Mouse (Mus musculus) kidney, postnatal 36 days (tissue): ENCODE data around the gene Erich4.
A peak's percentile ranks its signal among the peaks of the same experiment; 100 is the strongest.

Experiments used
- DNase-seq, 2 experiments: peaks; one replicate each; pipeline ENCODE4 v3.0.0; 2021 to 2022; ENCODE audit warnings: mixed read lengths in 2 of 2

Gene Erich4

GRCm38 (mm10) chr7:25615706-25616011 lies at the start of gene Erich4:
TSS of gene Erich4 (minus strand) at chr7:25615892.
- DNase-seq, result peak; percentile 89 to 94

- DNase-seq, result peak; percentile 99 to 100
These were observed 43.2 kb upstream of the Erich4 start, which contains the start of the genes Bckdha and Exosc5 for GRCm38 (mm10) chr7:25658657-25659472. TSS of gene Bckdha (minus strand) at chr7:25658981. TSS of gene Exosc5 (plus strand) at chr7:25659164.

- peak in 1 of 2 experiments; percentile 52 for DNase-seq
These were observed 42.1 kb upstream of the Erich4 start for GRCm38 (mm10) chr7:25657785-25658184.

GRCm38 (mm10) chr7:25655601-25656428 lies 40.1 kb upstream of the Erich4 start:
- DNase-seq, result peak; percentile 82 to 83

- DNase-seq, result no peak
These were observed 36.6 kb upstream of the Erich4 start for GRCm38 (mm10) chr7:25652244-25652759.

- no peak for DNase-seq
These were observed 35.6 kb upstream of the Erich4 start for GRCm38 (mm10) chr7:25651281-25651680.

GRCm38 (mm10) chr7:25649839-25650238 lies 34.1 kb upstream of the Erich4 start:
- no peak for DNase-seq

- no peak for DNase-seq
These were observed 32.0 kb upstream of the Erich4 start for GRCm38 (mm10) chr7:25647574-25648123.

GRCm38 (mm10) chr7:25645074-25645473 lies 29.4 kb upstream of the Erich4 start:
- peak; percentile 37 to 42 for DNase-seq

- DNase-seq, result no peak
These were observed 28.9 kb upstream of the Erich4 start for GRCm38 (mm10) chr7:25644631-25645030.

- DNase-seq, result no peak
These were observed 28.4 kb upstream of the Erich4 start for GRCm38 (mm10) chr7:25644136-25644535.

GRCm38 (mm10) chr7:25639754-25640153 lies 24.1 kb upstream of the Erich4 start:
- no peak for DNase-seq

GRCm38 (mm10) chr7:25637099-25637498 lies 21.4 kb upstream of the Erich4 start:
- no peak for DNase-seq

- DNase-seq, result no peak
These were observed 20.7 kb upstream of the Erich4 start for GRCm38 (mm10) chr7:25636373-25636772.

GRCm38 (mm10) chr7:25632679-25633078 lies 17.0 kb upstream of the Erich4 start:
- no peak for DNase-seq

- DNase-seq, result no peak
These were observed 12.6 kb upstream of the Erich4 start for GRCm38 (mm10) chr7:25628323-25628620.

- DNase-seq, result peak; percentile 83 to 85
These were observed 12.0 kb upstream of the Erich4 start for GRCm38 (mm10) chr7:25627431-25628322.

- DNase-seq, result peak; percentile 49 to 54
These were observed 11.1 kb upstream of the Erich4 start, which contains the start of gene B3gnt8 for GRCm38 (mm10) chr7:25626509-25627430. TSS of gene B3gnt8 (plus strand) at chr7:25626654.

GRCm38 (mm10) chr7:25625594-25626250 lies 10.0 kb upstream of the Erich4 start:
- peak; percentile 30 to 75 for DNase-seq

GRCm38 (mm10) chr7:25624851-25625250 lies 9.2 kb upstream of the Erich4 start:
- no peak for DNase-seq
